Mouse (Mus musculus) spleen, postnatal 0 days (tissue): ENCODE measurements around the gene Eif3m. TPM values are rescaled to one million over a fixed set of nuclear protein-coding genes. Genes with fewer than 3 reads are reported as not detected.

ENCODE experiments used
- polyA plus RNA-seq: library from polyadenylated mRNA; unstranded; fragments of >200 nt; fragmentation: Nextera tagmentation; extraction: Ambion mirVana; gene quantifications from 2 replicates; pipeline ENCODE4 v1.2.1, GENCODE M21; 2015

Eif3m gene
- 231 and 236 TPM in 2 replicates for polyA plus RNA-seq

DNA sequence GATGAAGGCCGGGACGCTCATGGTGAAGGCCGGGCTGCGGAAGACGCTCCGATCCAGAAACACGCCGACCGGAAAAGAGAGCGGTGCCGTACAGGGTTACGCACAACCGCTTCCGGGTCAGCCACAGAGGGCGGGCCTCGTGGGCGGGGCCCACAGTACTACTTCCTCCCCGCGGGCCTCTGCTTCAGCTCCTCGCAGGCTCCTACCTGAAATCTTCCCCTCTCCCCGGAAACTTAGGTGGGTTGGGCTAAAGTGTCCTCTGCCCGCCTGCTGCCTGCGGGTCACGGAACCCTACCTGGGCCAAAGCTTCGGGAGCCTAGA is at the start of gene Eif3m:
Eif3m (minus strand) TSS at position 114 of the 321 bp plus-strand sequence.

Other genes with a start within 250 kb of the Eif3m start
- 3.0 and 3.7 TPM in 2 replicates for gene Qser1, start 200.3 kb downstream of the Eif3m start, polyA plus RNA-seq
- gene Prrg4, start 167.2 kb downstream of the Eif3m start, polyA plus RNA-seq: 0.49 and 0.72 TPM in 2 replicates
- 7.6 and 8.3 TPM in 2 replicates for gene Ccdc73, start 149.3 kb downstream of the Eif3m start, polyA plus RNA-seq
- gene Gm11060, start 74.9 kb upstream of the Eif3m start, polyA plus RNA-seq: not detected in 2 replicates
- gene Wt1, start 109.4 kb upstream of the Eif3m start, polyA plus RNA-seq: 21.9 and 31.3 TPM in 2 replicates
- gene Them7, start 207.2 kb upstream of the Eif3m start, polyA plus RNA-seq: 0.10 TPM in 1 of 2 replicates, not detected in the other